Mouse (Mus musculus): ENCODE results near the gene Prune1. TPM values are rescaled to one million over a fixed set of nuclear protein-coding genes. Genes with fewer than 3 reads are reported as not detected.
A peak's percentile ranks its signal among the peaks of the same experiment; 100 is the strongest.

Prune1 gene
- total RNA-seq, 2 experiments from 2014 or later: 63.9 to 69.3 TPM

DNA sequence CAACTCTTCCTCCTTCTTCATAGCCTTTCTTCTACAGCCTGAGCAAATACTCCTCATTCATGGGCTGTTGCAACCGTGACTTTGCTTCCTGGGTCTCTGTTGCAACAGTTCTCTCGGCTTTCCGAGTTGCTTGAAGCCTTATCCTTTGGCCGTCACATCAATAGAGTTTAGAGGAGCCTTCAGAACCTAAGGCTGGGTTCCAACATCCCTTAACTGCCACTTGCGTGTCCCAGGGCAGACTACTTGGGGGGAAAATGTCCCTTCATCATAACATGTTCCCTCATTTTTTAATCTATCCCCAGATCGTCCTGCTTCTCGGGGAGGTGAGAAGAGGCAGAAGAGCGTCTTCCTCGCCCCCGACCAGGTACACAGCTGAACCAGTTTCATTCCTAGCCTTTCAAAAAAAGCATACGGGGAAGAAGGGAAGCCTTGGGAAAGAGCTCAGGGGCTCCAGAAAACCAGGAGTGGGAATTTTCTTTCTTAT lies 547 bp upstream of the Prune1 start:
- intact Hi-C loops (cut with DNase I): loop anchor here (5.0 kb wide), 1 partner anchor 55 kb away; the partner anchor contains the start of gene Cdc42se1
- no peak for DNase-seq

GRCm38 (mm10) chr3:95280747-95281146 lies 1.1 kb downstream of the Prune1 start:
- intact Hi-C loops (cut with DNase I): loop anchor here (5.0 kb wide), 1 partner anchor 53 kb away; the partner anchor contains the start of gene Cdc42se1
- no peak for DNase-seq

DNA sequence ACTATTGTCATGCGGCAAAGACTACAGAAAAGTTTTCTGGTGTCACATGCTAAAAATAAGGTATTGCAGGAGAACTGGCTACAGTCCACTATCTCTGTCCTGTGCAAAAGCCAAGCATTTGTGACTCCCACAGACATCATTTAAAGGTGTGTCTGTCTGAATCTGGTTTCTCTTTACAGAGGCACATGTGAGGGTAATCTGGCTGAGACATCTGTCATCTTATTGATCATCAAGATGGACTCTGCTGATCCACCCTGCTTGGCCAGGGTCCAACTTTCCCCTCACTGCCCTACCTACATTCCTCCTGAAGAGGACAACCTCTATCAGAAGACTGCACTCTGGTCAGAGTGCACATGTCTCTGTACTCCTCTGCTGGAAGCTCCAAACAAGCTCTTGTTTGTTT lies 4.7 kb downstream of the Prune1 start:
- DNase-seq: no peak
- intact Hi-C loops (cut with DNase I): no loop called here

GRCm38 (mm10) chr3:95276428-95276934 lies 5.4 kb downstream of the Prune1 start:
- no peak for DNase-seq
- intact Hi-C loops (cut with DNase I): no loop called here

DNA sequence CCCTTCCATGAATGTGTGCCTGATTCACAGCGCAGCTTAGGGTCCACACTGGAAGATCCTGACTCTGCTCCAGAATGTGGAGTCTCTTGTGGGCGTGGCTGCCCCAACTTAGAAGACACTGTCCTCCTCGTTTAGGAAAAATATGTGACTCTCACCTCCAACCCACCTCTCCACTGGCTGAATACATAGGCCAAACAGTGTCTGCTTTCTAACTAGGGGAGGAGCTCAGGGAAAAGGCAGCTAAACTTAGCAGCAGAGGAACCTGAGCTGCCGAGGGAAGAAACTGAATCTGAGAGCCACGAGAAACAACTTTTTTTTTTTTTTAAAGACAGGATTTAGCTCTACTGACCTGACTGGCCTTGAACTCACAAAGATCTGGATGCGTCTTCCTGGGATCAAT lies 6.7 kb downstream of the Prune1 start:
- no peak for DNase-seq
- intact Hi-C loops (cut with DNase I): no loop called here

- intact Hi-C loops (cut with DNase I): no loop called here
- no peak for DNase-seq
These were observed 7.4 kb downstream of the Prune1 start for GRCm38 (mm10) chr3:95274453-95274852.

GRCm38 (mm10) chr3:95273471-95273870 lies 8.4 kb downstream of the Prune1 start:
- intact Hi-C loops (cut with DNase I): no loop called here

DNA sequence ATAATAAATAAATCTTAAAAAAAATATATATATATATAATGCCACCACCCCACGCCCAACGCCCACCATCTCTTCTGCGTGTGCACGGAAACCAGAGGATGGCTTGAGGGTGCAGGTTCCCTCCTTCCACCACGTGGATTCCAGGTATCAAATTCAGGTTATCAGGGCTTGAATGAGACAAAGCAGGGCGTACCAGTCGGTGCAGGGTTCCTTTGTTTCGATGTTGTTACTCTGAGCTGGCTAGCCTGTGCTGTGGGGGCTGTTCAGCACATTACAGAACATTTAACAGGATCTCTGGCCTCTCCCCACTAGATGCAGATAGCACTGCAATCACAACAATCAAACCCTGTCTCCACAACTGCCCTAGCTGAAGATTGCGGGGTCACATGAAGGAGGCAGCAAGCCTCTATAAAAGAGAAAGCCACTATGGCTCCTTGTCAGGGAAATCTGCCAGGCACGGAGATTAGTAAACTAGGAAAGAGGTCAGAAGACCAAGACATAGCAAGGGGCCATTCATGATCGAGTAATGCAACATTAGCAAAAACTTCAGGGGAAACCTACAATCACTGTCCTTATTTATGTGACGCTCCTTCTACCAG lies 11.0 kb downstream of the Prune1 start:
- no peak for DNase-seq
- intact Hi-C loops (cut with DNase I): no loop called here

More at GRCm38 (mm10) chr3:95273471-95273870, 8.4 kb downstream of the Prune1 start:
- peak; percentile 52 for DNase-seq

- intact Hi-C loops (cut with DNase I): loop anchor here (10.0 kb wide), 1 partner anchor 125 kb away; the partner anchor contains the start of gene Tnfaip8l2
These were observed 12.1 kb downstream of the Prune1 start for GRCm38 (mm10) chr3:95269789-95270188.

DNA sequence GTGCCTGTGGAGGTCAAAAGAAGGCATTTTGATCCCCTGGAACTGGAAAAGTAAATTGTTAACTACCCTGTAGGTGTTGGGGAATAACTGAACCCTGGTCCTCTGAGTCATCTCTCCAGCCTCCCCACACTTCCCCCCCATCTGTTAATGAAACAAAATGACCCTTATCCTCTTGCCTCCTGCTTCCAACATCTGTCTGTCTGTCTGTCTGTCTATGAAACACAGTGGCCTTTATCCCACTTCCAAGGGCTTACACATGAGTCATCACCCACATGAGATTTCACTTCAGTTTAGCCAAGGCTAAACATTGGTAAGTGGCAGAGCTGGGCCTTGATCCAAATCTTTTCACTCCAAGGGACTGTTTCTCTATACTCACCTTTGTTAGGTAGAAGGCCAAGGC lies 14.0 kb downstream of the Prune1 start:
- DNase-seq: no peak
- intact Hi-C loops (cut with DNase I): loop anchor here (10.0 kb wide), 1 partner anchor 123 kb away; the partner anchor contains the start of gene Tnfaip8l2

More at GRCm38 (mm10) chr3:95269789-95270188, 12.1 kb downstream of the Prune1 start:
- no peak for DNase-seq

DNA sequence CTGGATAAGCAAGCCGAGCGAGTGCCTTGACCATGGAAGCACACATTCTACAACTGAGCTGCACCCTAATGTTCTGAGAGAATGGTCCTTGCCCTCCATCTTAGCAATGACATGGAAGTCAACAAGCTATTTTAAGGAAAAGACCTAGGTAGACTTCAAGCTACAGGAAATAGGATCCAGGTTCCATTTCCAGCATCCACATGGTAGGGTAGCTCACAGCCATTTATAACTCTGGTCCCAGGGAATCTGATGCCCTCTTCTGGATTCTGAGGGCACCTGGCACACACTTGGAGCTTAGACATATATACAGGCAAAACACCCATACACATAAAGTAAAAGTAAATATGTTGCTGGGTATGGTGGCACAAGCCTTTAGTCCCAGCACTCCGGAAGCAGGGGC lies 15.8 kb downstream of the Prune1 start:
- intact Hi-C loops (cut with DNase I): loop anchor here (10.0 kb wide), 1 partner anchor 121 kb away; the partner anchor contains the start of gene Tnfaip8l2
- no peak for DNase-seq

- intact Hi-C loops (cut with DNase I): loop anchor here (10.0 kb wide), 1 partner anchor 120 kb away; the partner anchor contains the start of gene Tnfaip8l2
- no peak for DNase-seq
These were observed 17.2 kb downstream of the Prune1 start for GRCm38 (mm10) chr3:95264724-95265123.

DNA sequence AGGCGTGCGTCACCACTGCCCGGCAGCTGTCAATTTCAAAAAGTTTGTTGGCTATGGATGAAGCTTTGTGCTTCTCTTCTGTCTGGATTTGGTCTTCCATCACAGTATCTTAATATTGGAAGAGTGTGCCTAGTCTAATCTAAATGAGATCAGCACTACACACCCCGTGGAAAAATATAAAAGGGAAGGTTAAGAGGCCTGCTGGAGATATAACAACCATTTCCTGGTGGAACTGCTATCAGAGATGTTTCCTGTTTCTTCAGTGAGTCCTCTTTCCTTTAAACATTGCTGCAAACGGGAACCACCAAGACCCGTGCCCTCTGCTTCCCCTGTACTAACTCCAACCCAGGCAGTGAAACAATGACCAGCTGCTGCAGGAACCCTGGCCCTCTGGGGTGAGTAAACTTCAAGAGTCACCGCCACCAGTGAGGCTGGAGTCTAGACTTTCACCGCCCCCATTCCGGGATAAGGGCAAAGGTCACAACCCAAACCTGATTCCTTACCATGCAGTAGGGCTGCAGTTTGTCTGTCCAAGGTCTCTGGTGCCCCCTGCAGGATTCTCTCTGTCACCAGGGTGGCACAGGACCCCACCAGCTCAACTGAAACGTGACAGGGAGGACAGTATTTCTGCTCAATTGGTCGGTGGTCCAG lies 18.7 kb downstream of the Prune1 start:
- intact Hi-C loops (cut with DNase I): loop anchor here (10.0 kb wide), 1 partner anchor 118 kb away; the partner anchor contains the start of gene Tnfaip8l2
- DNase-seq: peak; percentile 69

DNA sequence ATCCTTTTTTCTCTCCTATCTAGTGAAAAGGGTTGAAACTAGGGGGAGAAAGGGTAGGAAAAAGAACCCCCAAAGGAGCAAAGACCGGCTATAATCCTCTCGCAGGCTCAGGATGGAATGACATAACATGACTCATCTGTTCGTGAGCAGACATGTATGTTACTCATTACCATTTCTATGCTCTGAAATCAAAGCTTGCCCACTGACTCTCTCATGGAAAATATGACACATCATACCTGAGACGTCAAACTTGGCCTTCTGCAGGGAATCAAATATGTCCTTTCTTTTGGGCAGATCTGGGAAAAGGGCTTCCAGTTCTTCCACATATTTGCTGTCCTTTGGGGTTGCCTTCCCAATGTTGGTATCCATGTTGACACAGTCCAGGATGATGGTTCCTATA lies 19.9 kb downstream of the Prune1 start:
- intact Hi-C loops (cut with DNase I): loop anchor here (10.0 kb wide), 1 partner anchor 117 kb away; the partner anchor contains the start of gene Tnfaip8l2
- no peak for DNase-seq

DNA sequence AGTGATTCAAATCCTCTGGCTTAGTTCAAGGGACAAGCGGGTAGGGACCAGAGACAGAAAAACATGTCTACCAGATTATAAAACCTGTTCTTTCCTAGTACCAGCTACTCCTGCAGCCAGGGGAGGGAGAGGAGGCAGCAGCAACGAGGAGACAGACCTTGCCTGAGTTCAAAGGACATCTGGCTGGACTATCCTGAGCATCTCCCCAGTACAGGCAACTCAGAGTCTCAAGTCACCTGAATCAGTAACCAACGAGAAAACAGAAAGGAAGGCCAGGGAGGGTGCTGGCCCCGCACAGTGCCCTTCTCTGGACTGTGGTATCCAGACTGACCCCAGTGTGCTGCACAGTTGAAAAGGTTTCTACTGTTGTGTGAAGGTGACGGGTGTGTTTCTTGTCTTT lies 24.9 kb downstream of the Prune1 start:
- intact Hi-C loops (cut with DNase I): no loop called here
- DNase-seq: no peak

GRCm38 (mm10) chr3:95250783-95251424 lies 31.0 kb downstream of the Prune1 start, which contains the start of gene Bnipl:
TSS of gene Bnipl (minus strand) at chr3:95251193.
- no peak for DNase-seq

DNA sequence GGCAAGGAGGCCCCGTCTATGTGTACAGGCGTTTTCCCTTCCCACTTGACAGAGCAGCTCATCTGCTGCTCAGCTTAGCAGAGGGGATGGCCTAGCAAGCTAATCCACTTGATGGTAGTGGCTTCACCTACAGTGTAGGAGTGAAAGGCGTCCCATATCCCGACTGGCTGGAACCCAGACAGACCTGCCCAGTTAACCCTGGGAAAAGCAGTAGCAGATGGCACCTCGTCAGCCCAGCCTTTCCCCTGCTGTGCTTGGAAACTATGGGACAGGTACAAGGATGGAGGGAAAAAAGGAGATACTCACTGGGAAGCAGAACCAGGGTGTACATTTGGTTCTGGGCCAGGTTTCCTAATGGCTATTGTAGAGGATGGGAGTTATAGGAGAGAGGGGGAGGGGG lies 31.5 kb downstream of the Prune1 start:
- intact Hi-C loops (cut with DNase I): no loop called here
- DNase-seq: no peak

More at GRCm38 (mm10) chr3:95250783-95251424, 31.0 kb downstream of the Prune1 start, which contains the start of gene Bnipl:
- intact Hi-C loops (cut with DNase I): no loop called here

GRCm38 (mm10) chr3:95247660-95248336 lies 34.1 kb downstream of the Prune1 start:
- no peak for DNase-seq
- intact Hi-C loops (cut with DNase I): no loop called here

- intact Hi-C loops (cut with DNase I): no loop called here
- DNase-seq: peak; percentile 60
These were observed 35.2 kb downstream of the Prune1 start for GRCm38 (mm10) chr3:95246465-95247231.

All from left cerebral cortex, postnatal 4 days (tissue).